23 mouse cellular contexts compared by ENCODE assay signal in the genomic region with DNA sequence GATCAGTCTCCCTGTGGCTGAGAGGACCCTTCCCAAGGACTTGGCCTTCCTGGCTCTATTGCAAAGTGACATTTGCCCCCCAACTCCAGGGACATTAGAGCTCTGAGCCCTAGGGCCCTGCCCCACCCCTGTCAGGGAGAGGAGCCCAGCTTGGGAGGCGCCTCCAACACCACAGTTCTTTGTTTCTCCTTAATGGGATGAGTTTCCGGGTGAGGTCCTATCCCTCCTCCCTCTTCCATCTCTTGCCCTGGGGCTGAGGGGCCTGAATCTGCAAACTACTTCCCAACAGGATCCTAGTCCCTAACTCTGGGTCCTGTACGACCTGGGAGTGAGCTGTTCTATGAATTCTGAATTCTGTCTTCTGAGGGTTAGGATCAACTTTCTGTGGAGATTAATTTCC. TPM values are rescaled to one million over a fixed set of nuclear protein-coding genes. Genes with fewer than 3 reads are reported as not detected.
DNase-seq lines count a peak whose midpoint lies in the region; ATAC-seq and TF ChIP-seq lines count a peak whose summit lies in the region.
"Had no signal": no experiment of that assay in that cellular context is flagged by ENCODE, and none has a peak within 500 bp of the region (broad histone marks: within the 10 kb centered on the region; RNA-seq: fewer than 3 reads in every experiment).

No protein-coding gene starts in this region.

- H3K36me3 ChIP-seq in intestine, embryonic 15.5 days, result no peaks in the 10 kb centered on the region
- no peaks in the 10 kb centered on the region for H3K36me3 ChIP-seq in intestine, embryonic 16.5 days (ENCODE audit: control insufficient read depth, insufficient read depth, low read length)
- H3K36me3 ChIP-seq in E14TG2a.4 (ENCODE audit: insufficient read depth, low read length), result no peaks in the 10 kb centered on the region
- H3K36me3 ChIP-seq in embryonic facial prominence, embryonic 10.5 days (replicated peaks), result no peaks in the 10 kb centered on the region
- no peaks in the 10 kb centered on the region for H3K36me3 ChIP-seq in stomach, embryonic 14.5 days (ENCODE audit: control insufficient read depth, insufficient read depth, low read length)
- H3K36me3 ChIP-seq: heart, embryonic 15.5 days; hindbrain, embryonic 13.5 days had no signal

- H3K9ac ChIP-seq in intestine, embryonic 15.5 days, result no peak overlapping the region
- H3K9ac ChIP-seq in intestine, embryonic 16.5 days (ENCODE audit: low read depth, low read length), result no peak overlapping the region
- no peak overlapping the region for H3K9ac ChIP-seq in stomach, embryonic 14.5 days (replicated peaks; ENCODE audit: low read depth, low read length)
- H3K9ac ChIP-seq: forebrain, embryonic 13.5 days; forebrain, postnatal 0 days; heart, embryonic 15.5 days; hindbrain, embryonic 13.5 days had no signal

- H3K4me1 ChIP-seq in intestine, embryonic 15.5 days (replicated peaks), result peaks cover 22% of the 10 kb centered on the region
- H3K4me1 ChIP-seq in intestine, embryonic 16.5 days (ENCODE audit: control insufficient read depth, insufficient read depth, low read length), result peaks cover 24% of the 10 kb centered on the region
- H3K4me1 ChIP-seq in E14TG2a.4 (replicated peaks; ENCODE audit: low read depth, low read length), result peaks cover 85% of the 10 kb centered on the region
- peaks cover 45% of the 10 kb centered on the region for H3K4me1 ChIP-seq in embryonic facial prominence, embryonic 10.5 days
- peaks cover 14% of the 10 kb centered on the region; the same call in 1 of the 2 replicates for H3K4me1 ChIP-seq in stomach, embryonic 14.5 days (ENCODE audit: control insufficient read depth, insufficient read depth, low read length)
- H3K4me1 ChIP-seq: forebrain, embryonic 13.5 days; hindbrain, embryonic 13.5 days had no signal

- peak overlapping the region; percentile 17; the same call in 1 of the 2 replicates for H3K4me2 ChIP-seq in intestine, embryonic 15.5 days (replicated peaks)
- no peak overlapping the region for H3K4me2 ChIP-seq in intestine, embryonic 16.5 days (ENCODE audit: low read depth, low read length)
- peak overlapping the region; percentile 29; the same call in 1 of the 2 replicates for H3K4me2 ChIP-seq in stomach, embryonic 14.5 days (replicated peaks; ENCODE audit: low read depth, low read length)
- H3K4me2 ChIP-seq: forebrain, embryonic 13.5 days; heart, embryonic 11.5 days; heart, embryonic 15.5 days; hindbrain, embryonic 13.5 days had no signal

- H3K27me3 ChIP-seq in intestine, embryonic 15.5 days (replicated peaks), result no peaks in the 10 kb centered on the region; the same call in 1 of the 2 replicates
- no peaks in the 10 kb centered on the region for H3K27me3 ChIP-seq in intestine, embryonic 16.5 days (replicated peaks; ENCODE audit: control insufficient read depth, insufficient read depth, low read length)
- peaks cover 14% of the 10 kb centered on the region for H3K27me3 ChIP-seq in E14TG2a.4 (ENCODE audit: insufficient read depth, low read length)
- H3K27me3 ChIP-seq in embryonic facial prominence, embryonic 10.5 days (replicated peaks; ENCODE audit: low read depth, poor library complexity, severe bottlenecking), result peaks cover 18% of the 10 kb centered on the region
- H3K27me3 ChIP-seq in stomach, embryonic 14.5 days (ENCODE audit: control insufficient read depth, insufficient read depth, low read length), result no peaks in the 10 kb centered on the region
- H3K27me3 ChIP-seq: forebrain, embryonic 13.5 days had no signal

- no peak overlapping the region for H3K4me3 ChIP-seq in intestine, embryonic 15.5 days (replicated peaks)
- no peak overlapping the region for H3K4me3 ChIP-seq in intestine, embryonic 16.5 days (ENCODE audit: low read length)
- peak overlapping the region; percentile 20; the same call in 1 of the 2 replicates for H3K4me3 ChIP-seq in E14TG2a.4 (replicated peaks; ENCODE audit: low read length)
- H3K4me3 ChIP-seq in embryonic facial prominence, embryonic 10.5 days, result 0 out of 2 replicates have a peak overlapping the region, but pooled peaks have one; percentile 11
- H3K4me3 ChIP-seq in stomach, embryonic 14.5 days (ENCODE audit: low read depth, low read length), result no peak overlapping the region
- no peak overlapping the region for H3K4me3 ChIP-seq in layer of hippocampus, adult 2 months
- H3K4me3 ChIP-seq: forebrain, embryonic 13.5 days; heart, adult 2 months; heart, embryonic 15.5 days; hindbrain, embryonic 13.5 days had no signal

- H3K9me3 ChIP-seq in intestine, embryonic 15.5 days, result no peaks in the 10 kb centered on the region
- no peaks in the 10 kb centered on the region for H3K9me3 ChIP-seq in intestine, embryonic 16.5 days (ENCODE audit: control insufficient read depth, low read length)
- H3K9me3 ChIP-seq in E14TG2a.4 (ENCODE audit: low read length), result no peaks in the 10 kb centered on the region
- no peaks in the 10 kb centered on the region for H3K9me3 ChIP-seq in embryonic facial prominence, embryonic 10.5 days
- H3K9me3 ChIP-seq in stomach, embryonic 14.5 days (ENCODE audit: control insufficient read depth, low read depth, low read length), result no peaks in the 10 kb centered on the region
- H3K9me3 ChIP-seq: forebrain, embryonic 13.5 days; heart, embryonic 15.5 days; hindbrain, embryonic 13.5 days had no signal

- DNase-seq in embryonic facial prominence, embryonic 10.5 days (ENCODE audit: low spot score), result no peak
- no peak for DNase-seq in testis, postnatal 14 days (ENCODE audit: low spot score)
- DNase-seq in layer of hippocampus, adult 2 months (ENCODE audit: low spot score in 2 of 2), result no peak
- DNase-seq in T-cell, adult 2 months (ENCODE audit: low spot score), result no peak
- DNase-seq: adrenal gland, postnatal 25 days; B cell, adult 2 months; cerebellum, adult 18-20 months; cerebellum, adult 9-11 months; forebrain, postnatal 0 days; gastrocnemius, postnatal 14 days; heart, adult 2 months; heart, postnatal 14 days had no signal

- no peak overlapping the region for H3K27ac ChIP-seq in intestine, embryonic 15.5 days
- H3K27ac ChIP-seq in intestine, embryonic 16.5 days (ENCODE audit: low read length), result no peak overlapping the region
- H3K27ac ChIP-seq in embryonic facial prominence, embryonic 10.5 days (replicated peaks), result no peak overlapping the region
- H3K27ac ChIP-seq in stomach, embryonic 14.5 days (ENCODE audit: low read length), result peak overlapping the region; percentile 12; the same call in 1 of the 2 replicates
- no peak overlapping the region for H3K27ac ChIP-seq in layer of hippocampus, adult 2 months
- H3K27ac ChIP-seq: forebrain, embryonic 13.5 days; heart, adult 2 months; heart, embryonic 15.5 days; hindbrain, embryonic 13.5 days; hindbrain, postnatal 0 days had no signal

- 60% methylated on average over 3 of the region's 3 CpGs for WGBS in intestine, embryonic 15.5 days
- 60% methylated on average over 3 of the region's 3 CpGs for WGBS in intestine, embryonic 16.5 days
- WGBS in embryonic facial prominence, embryonic 10.5 days, result 21% methylated on average over 3 of the region's 3 CpGs
- WGBS in stomach, embryonic 14.5 days, result 48% methylated on average over 3 of the region's 3 CpGs

- no peak for TF ChIP-seq CTCF in E14TG2a.4 (conservative IDR thresholded peaks at IDR 0.05; ENCODE audit: low read length)
- TF ChIP-seq CTCF in layer of hippocampus, adult 2 months (conservative IDR thresholded peaks at IDR 0.05), result no peak

- ATAC-seq in intestine, embryonic 15.5 days, result no peak
- ATAC-seq in intestine, embryonic 16.5 days, result no peak
- no peak for ATAC-seq in stomach, embryonic 14.5 days (ENCODE audit: insufficient number of reproducible peaks, insufficient read depth, low FRiP score, low read depth)
- ATAC-seq: CD4-positive, CD25-positive, alpha-beta regulatory T cell, adult 4 months; forebrain, embryonic 13.5 days; forebrain, postnatal 0 days; hindbrain, postnatal 0 days had no signal

RNA-seq across cellular contexts. Expression of gene Nectin4, which starts 3.0 kb away (rescaled TPM):
- 3.7 and 3.8 TPM in 2 replicates for polyA plus RNA-seq in intestine, embryonic 15.5 days (2015; fragmentation: Nextera tagmentation; extraction: Ambion mirVana)
- 2.8 and 3.8 TPM in 2 replicates for polyA plus RNA-seq in intestine, embryonic 16.5 days (2015; fragmentation: Nextera tagmentation; extraction: Ambion mirVana)
- 2.6 and 4.6 TPM in 2 replicates for polyA plus RNA-seq in embryonic facial prominence, embryonic 10.5 days (2016; fragmentation: Nextera tagmentation; extraction: Ambion mirVana)
- 10.7 and 13.7 TPM in 2 replicates for polyA plus RNA-seq in stomach, embryonic 14.5 days (2014; fragmentation: Nextera tagmentation; extraction: Ambion mirVana)
- 1 to 10 TPM; 5.1 to 6.1 TPM for total RNA-seq in layer of hippocampus, adult 2 months (2021)
- total RNA-seq: gastrocnemius, adult 18-20 months; gastrocnemius, postnatal 14 days had no signal

RNA-seq across cellular contexts. Expression of gene Klhdc9, which starts 12.3 kb away (rescaled TPM):
- 0.94 and 1.0 TPM in 2 replicates for polyA plus RNA-seq in intestine, embryonic 15.5 days (2015; fragmentation: Nextera tagmentation; extraction: Ambion mirVana)
- polyA plus RNA-seq in intestine, embryonic 16.5 days (2015; fragmentation: Nextera tagmentation; extraction: Ambion mirVana), result 0.60 and 1.1 TPM in 2 replicates
- polyA plus RNA-seq in embryonic facial prominence, embryonic 10.5 days (2016; fragmentation: Nextera tagmentation; extraction: Ambion mirVana), result 1.2 and 1.6 TPM in 2 replicates
- polyA plus RNA-seq in stomach, embryonic 14.5 days (2014; fragmentation: Nextera tagmentation; extraction: Ambion mirVana), result 1.5 and 1.6 TPM in 2 replicates
- 1 to 10 TPM; 7.7 to 8.7 TPM for total RNA-seq in layer of hippocampus, adult 2 months (2021)
- total RNA-seq: gastrocnemius, adult 18-20 months had no signal

RNA-seq across cellular contexts. Expression of gene Arhgap30, which starts 15.9 kb away (rescaled TPM):
- 2.2 and 2.4 TPM in 2 replicates for polyA plus RNA-seq in intestine, embryonic 15.5 days (2015; fragmentation: Nextera tagmentation; extraction: Ambion mirVana)
- polyA plus RNA-seq in intestine, embryonic 16.5 days (2015; fragmentation: Nextera tagmentation; extraction: Ambion mirVana), result 2.0 and 2.5 TPM in 2 replicates
- 0.65 and 0.72 TPM in 2 replicates for polyA plus RNA-seq in embryonic facial prominence, embryonic 10.5 days (2016; fragmentation: Nextera tagmentation; extraction: Ambion mirVana)
- polyA plus RNA-seq in stomach, embryonic 14.5 days (2014; fragmentation: Nextera tagmentation; extraction: Ambion mirVana), result 0.67 and 1.3 TPM in 2 replicates
- total RNA-seq in layer of hippocampus, adult 2 months (2021), result 1 to 10 TPM; 1.9 to 2.2 TPM

RNA-seq across cellular contexts. Expression of gene Pfdn2, which starts 27.4 kb away (rescaled TPM):
- 96.9 and 104 TPM in 2 replicates for polyA plus RNA-seq in intestine, embryonic 15.5 days (2015; fragmentation: Nextera tagmentation; extraction: Ambion mirVana)
- polyA plus RNA-seq in intestine, embryonic 16.5 days (2015; fragmentation: Nextera tagmentation; extraction: Ambion mirVana), result 83.5 and 99.0 TPM in 2 replicates
- 156 TPM in 2 replicates for polyA plus RNA-seq in embryonic facial prominence, embryonic 10.5 days (2016; fragmentation: Nextera tagmentation; extraction: Ambion mirVana)
- 44.7 TPM in 2 replicates for polyA plus RNA-seq in stomach, embryonic 14.5 days (2014; fragmentation: Nextera tagmentation; extraction: Ambion mirVana)
- total RNA-seq in layer of hippocampus, adult 2 months (2021), result 100 to 1,000 TPM; 154 to 163 TPM

RNA-seq across cellular contexts. Expression of gene Nit1, which starts 27.4 kb away (rescaled TPM):
- 43.3 and 47.6 TPM in 2 replicates for polyA plus RNA-seq in intestine, embryonic 15.5 days (2015; fragmentation: Nextera tagmentation; extraction: Ambion mirVana)
- 57.6 and 60.9 TPM in 2 replicates for polyA plus RNA-seq in intestine, embryonic 16.5 days (2015; fragmentation: Nextera tagmentation; extraction: Ambion mirVana)
- 33.6 and 36.8 TPM in 2 replicates for polyA plus RNA-seq in embryonic facial prominence, embryonic 10.5 days (2016; fragmentation: Nextera tagmentation; extraction: Ambion mirVana)
- 37.1 and 40.8 TPM in 2 replicates for polyA plus RNA-seq in stomach, embryonic 14.5 days (2014; fragmentation: Nextera tagmentation; extraction: Ambion mirVana)
- total RNA-seq in layer of hippocampus, adult 2 months (2021), result 10 to 100 TPM; 42.8 to 45.9 TPM

Comparison
In these comparisons a context has a peak if more than half of its experiments do, and no peak if none do; other contexts are left out.
1. H3K4me3 ChIP-seq: peak in E14TG2a.4 (single experiment) and embryonic facial prominence, embryonic 10.5 days (single experiment); none in intestine, embryonic 15.5 days (single experiment), intestine, embryonic 16.5 days (single experiment), stomach, embryonic 14.5 days (single experiment) and layer of hippocampus, adult 2 months (single experiment).